In the genomic region with DNA sequence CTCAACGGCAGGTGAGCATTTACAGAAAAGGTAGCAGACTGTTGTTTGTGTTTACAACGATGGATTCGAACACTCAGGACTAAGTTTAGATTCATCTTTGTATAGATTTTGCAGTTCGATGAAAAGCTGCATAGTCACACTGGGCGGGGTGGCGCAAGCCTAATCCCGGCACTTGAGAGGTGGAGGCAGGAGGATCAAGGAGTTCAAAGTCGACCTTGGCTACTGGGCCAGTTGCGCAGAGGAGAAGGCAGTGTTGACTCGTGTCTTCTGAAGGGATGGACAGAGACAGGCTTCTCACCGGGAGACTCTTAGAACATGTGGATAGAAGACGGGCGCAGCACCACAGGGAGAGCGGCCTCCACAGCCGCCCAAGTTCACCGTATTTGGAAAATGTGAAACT, we compare ENCODE assay signal across 25 mouse cellular contexts.
"Had no signal": no experiment of that assay in that cellular context is flagged by ENCODE, and none has a peak within 500 bp of the region (broad histone marks: within the 10 kb centered on the region; RNA-seq: fewer than 3 reads in every experiment).

No protein-coding gene starts in this region.

- H3K4me3 ChIP-seq: gastrocnemius, adult 2 months; heart, embryonic 13.5 days; heart, embryonic 15.5 days; hindbrain, embryonic 13.5 days; hindbrain, embryonic 15.5 days; kidney, embryonic 15.5 days; layer of hippocampus, adult 2 months; left cerebral cortex, adult 2 months; limb, embryonic 10.5 days; limb, embryonic 12.5 days; liver, embryonic 13.5 days; liver, embryonic 15.5 days had no signal

- DNase-seq: gastrocnemius, adult 2 months; gastrocnemius, postnatal 10 days; gastrocnemius, postnatal 25 days; heart, adult 18-20 months; heart, postnatal 14 days; heart, postnatal 36 days; kidney, adult 11 months; kidney, adult 2 months; kidney, adult 9 months; kidney, postnatal 14 days; kidney, postnatal 36 days; liver; liver, embryonic 13.5 days had no signal

- H3K9ac ChIP-seq: heart, embryonic 13.5 days; heart, embryonic 15.5 days; hindbrain, embryonic 13.5 days; hindbrain, embryonic 15.5 days; kidney, embryonic 15.5 days; limb, embryonic 12.5 days; liver, embryonic 13.5 days; liver, embryonic 15.5 days had no signal

- H3K9me3 ChIP-seq: heart, embryonic 13.5 days; heart, embryonic 15.5 days; hindbrain, embryonic 13.5 days; hindbrain, embryonic 15.5 days; kidney, embryonic 15.5 days; limb, embryonic 10.5 days; limb, embryonic 12.5 days; liver, embryonic 13.5 days; liver, embryonic 15.5 days had no signal

- H3K4me1 ChIP-seq: limb, embryonic 10.5 days; limb, embryonic 12.5 days had no signal

- H3K27ac ChIP-seq: gastrocnemius, adult 2 months; heart, embryonic 13.5 days; heart, embryonic 15.5 days; hindbrain, embryonic 13.5 days; hindbrain, embryonic 15.5 days; hindbrain, postnatal 0 days; kidney, embryonic 15.5 days; kidney, postnatal 0 days; layer of hippocampus, adult 2 months; left cerebral cortex, adult 2 months; limb, embryonic 10.5 days; limb, embryonic 12.5 days; liver, embryonic 13.5 days; liver, embryonic 15.5 days had no signal
